Mouse (Mus musculus): ENCODE results near the gene Ttll12.

Ttll12 gene

GRCm38 (mm10) chr15:83562626-83563270 lies 32.2 kb downstream of the Ttll12 start:
- DNase-seq (ENCODE audit: low spot score), result peak; percentile 63

DNA sequence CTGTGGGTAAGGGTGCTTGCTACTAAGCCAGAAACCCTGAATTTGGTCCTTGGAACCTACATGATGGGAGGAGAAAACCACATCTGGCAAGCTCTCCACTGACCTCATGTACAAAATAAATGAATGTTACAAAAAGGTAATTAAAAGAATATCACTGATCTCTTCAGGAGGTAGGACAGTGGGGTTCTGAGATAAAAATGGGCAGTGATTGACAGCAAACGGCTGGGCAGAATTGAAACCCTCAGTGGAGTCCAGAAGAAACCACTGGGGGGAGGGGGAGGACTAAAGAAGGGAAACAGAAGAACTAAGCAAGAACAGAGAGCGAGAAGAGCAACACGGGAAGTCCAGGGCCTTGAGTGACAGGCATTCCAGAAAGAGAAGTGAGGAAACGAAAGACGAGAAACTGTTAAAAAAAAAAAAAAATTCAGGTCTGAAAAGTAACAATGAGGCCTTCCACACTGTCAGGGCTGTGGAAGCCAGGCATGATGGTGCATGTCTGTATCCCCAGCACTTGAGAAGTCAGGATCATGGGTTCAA lies 33.9 kb downstream of the Ttll12 start:
- DNase-seq (ENCODE audit: low spot score), result no peak

DNA sequence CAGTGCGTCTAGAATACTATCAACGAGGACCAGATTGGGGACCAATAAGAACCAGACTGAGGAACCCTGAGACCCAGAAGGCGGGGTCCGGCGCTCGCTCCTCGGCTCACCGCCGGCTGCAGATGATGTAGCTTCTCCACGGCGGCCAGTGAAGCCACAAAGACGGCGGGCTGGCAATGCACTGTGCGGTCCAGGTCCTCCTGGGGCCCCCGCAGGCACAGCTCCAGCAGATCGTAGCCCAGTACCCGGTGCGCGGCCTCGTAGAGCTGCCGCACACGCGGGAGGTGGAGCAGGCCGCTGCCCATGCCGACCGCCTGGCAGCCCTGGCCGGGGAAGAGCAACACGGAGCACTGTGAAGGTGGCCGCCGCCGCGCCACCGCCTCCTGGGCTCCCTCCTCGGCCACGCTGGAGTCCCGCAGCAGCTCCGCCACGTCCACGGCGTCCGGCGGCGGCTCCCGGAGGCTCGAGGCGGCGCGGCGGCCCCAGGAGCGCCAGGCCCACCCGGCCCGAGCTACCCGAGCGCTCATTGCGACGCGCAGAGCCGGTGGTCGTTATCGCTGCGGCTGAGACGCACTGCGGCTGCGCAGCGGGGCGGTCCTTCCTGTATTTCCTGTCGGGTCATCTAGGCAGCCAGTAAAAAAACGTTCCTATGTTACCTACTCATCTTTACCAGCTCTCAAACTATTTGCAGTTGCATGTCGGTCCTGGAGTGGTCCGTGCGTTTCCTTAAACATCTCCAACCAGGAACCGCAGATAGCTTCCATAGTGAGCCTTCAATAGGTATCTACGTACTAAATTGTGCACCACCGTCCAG lies 39.6 kb downstream of the Ttll12 start:
- peak; percentile 72 for DNase-seq (ENCODE audit: low spot score)

DNA sequence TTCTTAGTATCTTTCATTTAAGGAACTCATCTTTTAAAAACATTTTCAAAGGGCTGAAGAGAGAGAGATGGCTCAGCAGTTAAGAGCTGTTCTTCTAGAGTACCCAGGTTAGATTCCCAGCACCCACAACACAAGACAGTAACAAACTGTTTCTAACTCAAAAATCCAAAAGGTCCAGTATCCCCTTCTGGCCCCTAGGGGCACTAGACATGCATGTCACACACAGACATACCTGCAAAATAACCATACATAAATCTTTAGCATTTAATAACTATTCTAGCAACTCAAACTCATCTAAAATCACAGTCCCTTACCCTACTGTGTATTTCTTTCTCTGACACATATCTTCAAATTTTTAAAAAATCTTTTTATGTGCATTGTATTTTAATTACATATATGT lies 41.1 kb downstream of the Ttll12 start:
- no peak for DNase-seq (ENCODE audit: low spot score)

DNA sequence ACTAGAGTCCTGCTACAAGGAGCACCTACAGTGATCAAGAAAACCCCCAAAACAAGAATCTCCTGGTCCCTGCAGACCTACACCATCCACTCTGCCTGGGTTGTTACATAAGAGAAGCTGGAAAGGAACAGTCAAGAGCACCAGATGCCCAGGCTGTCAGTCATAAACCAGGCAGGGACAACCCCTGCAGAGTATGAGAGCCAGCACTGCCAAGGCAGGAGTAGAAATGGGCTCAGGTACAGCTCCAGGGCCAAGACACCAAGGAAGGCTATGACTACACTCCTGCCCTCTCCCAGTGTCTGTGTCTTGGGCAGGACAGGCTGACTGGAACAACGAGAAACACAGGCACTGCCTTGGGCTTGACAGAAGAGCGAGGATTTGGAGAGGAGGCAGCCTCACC lies 44.8 kb downstream of the Ttll12 start:
- DNase-seq (ENCODE audit: low spot score), result no peak

GRCm38 (mm10) chr15:83547144-83547543 lies 47.8 kb downstream of the Ttll12 start:
- DNase-seq (ENCODE audit: low spot score), result no peak

GRCm38 (mm10) chr15:83546029-83546428 lies 48.9 kb downstream of the Ttll12 start:
- DNase-seq (ENCODE audit: low spot score), result no peak

DNA sequence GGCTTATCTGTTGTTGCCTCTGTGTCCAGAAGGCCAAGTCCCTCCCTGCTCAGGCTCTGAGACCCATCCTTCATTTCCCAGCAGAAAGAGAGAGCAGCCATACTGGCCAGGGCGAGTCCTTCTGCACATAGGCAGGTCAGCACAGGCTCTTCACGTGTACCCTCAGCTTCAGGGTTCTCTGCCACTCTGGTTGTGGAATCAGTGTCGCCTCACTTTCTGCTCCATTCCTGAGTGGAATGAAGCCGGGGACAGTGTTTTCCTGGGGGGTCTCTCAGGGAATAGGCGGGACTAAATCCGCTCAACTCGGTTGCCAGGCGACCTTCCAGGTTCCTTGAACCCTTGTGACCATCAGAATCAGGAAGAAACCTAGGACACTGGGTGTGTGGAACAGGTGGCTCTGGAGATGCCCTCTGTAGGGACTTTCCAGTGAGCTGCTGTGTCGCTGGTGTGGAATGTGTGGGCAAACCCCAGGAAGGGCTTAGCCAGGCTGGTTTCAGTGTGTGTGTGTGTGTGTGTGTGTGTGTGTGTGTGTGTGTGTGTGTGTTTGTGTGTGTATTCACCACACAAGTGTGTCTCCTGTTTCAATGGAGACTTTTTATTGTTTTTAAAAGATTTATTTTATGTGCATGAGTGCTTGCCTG lies 53.2 kb downstream of the Ttll12 start:
- DNase-seq (ENCODE audit: low spot score), result no peak

- no peak for DNase-seq (ENCODE audit: low spot score)
Measured at GRCm38 (mm10) chr15:83539905-83540304, 55.1 kb downstream of the Ttll12 start.

GRCm38 (mm10) chr15:83538855-83539254 lies 56.1 kb downstream of the Ttll12 start:
- DNase-seq (ENCODE audit: low spot score), result no peak

DNA sequence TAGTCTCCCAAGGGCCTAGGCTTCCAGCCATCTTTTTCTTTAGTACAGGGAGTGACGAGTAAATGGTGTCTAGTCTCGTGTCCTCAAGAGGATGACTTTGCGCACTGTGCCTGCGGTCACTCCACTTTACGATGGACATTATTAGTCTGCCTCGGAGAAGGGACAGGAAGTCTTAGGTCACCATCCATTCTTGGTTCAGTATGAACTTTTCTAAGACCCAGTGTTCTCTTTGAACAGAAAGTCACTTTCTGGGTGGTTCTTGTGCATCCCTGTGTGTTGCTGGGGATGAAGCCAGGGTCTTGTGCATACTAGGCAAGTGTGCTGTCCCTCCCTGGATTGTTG lies 59.1 kb downstream of the Ttll12 start:
- no peak for DNase-seq (ENCODE audit: low spot score)

DNA sequence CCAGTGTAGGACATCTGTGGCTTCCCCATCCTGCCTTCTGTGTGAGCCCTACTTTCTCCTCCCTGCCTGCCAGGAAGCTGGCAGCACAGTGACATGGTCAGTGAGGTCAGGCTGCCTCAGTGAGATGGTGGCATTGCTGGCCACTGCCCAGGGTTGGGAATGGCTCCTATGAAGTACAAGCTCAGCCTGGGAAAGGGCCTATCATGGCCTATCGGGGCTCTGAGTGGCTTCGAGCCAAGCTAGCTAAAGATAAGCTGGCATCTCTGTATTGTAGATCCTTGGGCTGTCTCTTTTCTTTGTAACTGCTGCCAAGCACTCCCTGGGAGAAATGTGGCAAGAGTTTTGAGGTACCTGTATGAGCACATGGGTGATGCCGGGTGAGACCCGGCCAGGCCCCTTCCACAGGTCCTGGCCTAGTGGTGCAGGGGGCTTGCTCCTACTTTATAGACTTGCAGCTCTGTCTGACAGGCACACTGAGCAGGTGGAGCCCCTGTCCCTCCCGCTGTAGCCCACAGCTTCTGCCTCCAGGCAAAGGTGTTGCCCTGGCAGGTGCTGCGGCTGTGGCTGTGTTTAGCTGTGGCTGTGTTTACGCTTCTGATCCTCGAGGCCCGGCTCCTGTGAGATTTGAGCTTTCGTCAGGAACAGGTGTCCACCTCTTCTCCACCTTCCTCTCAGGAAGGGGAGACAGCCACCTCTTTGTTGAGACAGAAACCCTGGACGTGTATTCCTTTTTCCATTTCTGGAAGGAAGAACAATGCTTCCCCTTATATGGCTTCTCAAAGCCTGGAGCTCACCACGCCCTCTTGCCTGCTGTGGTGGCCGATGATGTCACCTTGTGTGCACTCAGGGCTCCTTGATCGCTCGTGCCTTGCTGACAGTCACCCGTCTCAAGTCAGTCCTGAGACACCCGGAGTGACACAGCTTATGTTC lies 59.7 kb downstream of the Ttll12 start:
- DNase-seq (ENCODE audit: low spot score), result no peak

DNA sequence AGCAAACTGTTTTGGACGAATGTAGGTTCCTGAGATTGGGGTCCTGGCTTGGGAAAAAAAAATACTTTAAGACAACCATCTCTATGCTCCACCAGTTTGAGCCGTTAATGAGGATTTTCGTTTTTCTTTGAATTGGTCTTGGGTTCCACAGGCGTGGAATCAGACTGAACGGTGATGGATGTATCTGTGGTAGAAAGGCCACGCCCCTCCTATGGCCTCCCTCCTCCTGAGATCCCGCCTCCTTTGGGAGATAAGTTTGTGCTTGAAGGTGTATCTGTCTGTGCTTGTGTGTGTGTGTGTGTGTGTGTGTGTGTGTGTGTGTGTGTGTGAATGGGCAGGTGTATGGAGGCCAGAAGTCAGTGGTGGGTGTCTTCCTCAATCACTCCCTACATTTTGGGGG lies 62.4 kb downstream of the Ttll12 start:
- DNase-seq (ENCODE audit: low spot score), result no peak

DNA sequence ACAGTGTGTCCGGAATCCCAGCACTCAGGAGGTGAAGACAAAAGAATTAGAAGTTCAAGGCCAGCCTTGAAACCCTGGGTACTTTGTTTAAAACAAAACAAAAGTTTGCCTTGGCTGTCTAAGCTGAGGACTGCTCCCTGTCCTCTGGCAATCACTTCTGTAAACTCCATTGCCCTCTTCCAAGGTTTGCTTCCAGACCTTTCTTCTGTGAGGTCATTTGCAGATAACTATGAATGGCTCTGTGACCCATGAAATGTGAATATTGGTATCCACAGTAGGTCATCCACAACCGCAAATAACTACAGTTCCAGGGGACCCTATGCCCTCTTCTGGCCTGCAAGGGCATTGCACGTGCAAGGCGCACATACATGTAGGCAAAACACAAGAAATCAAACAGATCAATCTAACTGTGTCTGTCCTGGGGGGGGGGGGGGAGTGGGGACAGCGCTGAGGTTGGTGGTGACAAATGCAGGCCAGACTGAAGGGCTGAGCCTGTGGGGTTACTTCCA lies 62.9 kb downstream of the Ttll12 start:
- no peak for DNase-seq (ENCODE audit: low spot score)

- DNase-seq (ENCODE audit: low spot score), result no peak
Measured at GRCm38 (mm10) chr15:83530688-83531087, 64.3 kb downstream of the Ttll12 start.

GRCm38 (mm10) chr15:83530233-83530632 lies 64.7 kb downstream of the Ttll12 start:
- no peak for DNase-seq (ENCODE audit: low spot score)

DNA sequence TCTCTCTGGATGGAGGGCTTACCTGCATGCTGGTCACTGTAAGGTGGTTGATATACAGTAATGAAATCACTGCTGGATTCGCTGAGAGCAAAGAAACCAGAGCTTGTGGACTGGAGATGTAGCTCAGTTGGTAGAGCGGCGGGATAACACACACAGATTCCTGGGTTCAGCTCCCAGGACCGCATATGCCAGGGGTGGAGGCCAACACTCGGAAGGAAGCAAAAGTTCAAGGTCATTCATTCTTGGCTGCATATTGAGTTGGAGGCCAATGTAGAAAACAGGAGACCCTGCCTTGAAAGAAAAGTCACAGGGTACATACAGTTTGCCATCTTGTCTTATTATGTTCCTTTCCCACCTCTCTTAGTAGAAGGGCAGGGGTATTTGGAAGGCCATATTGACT lies 65.2 kb downstream of the Ttll12 start:
- DNase-seq (ENCODE audit: low spot score), result no peak

DNA sequence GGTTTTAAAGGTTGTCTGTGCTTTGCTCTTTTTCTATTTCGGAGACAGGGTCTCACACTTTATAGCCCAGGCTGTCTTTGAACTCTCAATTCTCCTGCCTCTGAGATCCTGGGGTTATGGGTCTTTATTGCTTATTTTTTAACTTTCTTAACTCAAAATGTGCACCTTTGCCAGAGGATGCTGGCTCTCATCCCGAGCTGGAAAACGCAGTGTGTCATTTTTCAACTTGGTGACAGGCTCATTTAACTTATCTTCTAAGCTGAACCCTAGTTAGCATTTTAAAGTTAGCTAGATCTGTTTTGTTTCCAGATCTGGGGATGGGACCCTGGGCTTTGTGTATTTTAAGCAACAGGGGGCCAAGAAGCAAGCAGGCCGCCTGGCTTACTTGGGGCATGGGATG lies 66.1 kb downstream of the Ttll12 start:
- no peak for DNase-seq (ENCODE audit: low spot score)

GRCm38 (mm10) chr15:83527747-83528146 lies 67.2 kb downstream of the Ttll12 start:
- no peak for DNase-seq (ENCODE audit: low spot score)

DNA sequence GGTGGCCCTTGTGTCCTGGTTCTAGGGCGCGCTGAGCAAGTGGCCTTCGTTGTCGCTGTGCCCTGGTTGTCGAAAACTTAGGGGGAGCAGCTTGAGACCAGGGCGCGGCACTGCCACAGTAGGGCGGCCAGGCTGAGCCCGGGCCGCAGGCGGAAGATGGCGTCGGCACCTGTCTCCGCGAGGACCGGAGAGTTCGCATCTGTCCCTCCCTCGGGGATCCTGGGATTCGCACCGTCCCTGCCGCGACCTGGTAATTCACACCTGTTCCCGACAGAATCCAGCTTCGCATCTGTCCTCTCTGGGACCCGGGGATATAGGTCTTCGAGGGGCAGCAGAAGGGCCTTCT lies 67.9 kb downstream of the Ttll12 start:
- no peak for DNase-seq (ENCODE audit: low spot score)

GRCm38 (mm10) chr15:83526424-83527091 lies 68.4 kb downstream of the Ttll12 start, which contains the start of gene Bik:
Gene Bik, plus strand, starts transcription at chr15:83526862.
- peak; percentile 21 for DNase-seq (ENCODE audit: low spot score)

Measured in spleen, adult 12 weeks (tissue).